Mouse (Mus musculus) cerebellum, adult 18-20 months (tissue): ENCODE measurements at regions not wholly inside any gene's neighbourhood (a gene's known extent, or its start where the extent isn't known, plus 50 kb on each side); places are given as distances from the start of the nearest gene placed in this dataset.

Experiments used
- DNase-seq, 2 experiments: peaks; one replicate each; pipeline ENCODE4 v3.0.0; 2021

GRCm38 (mm10) chr9:30848249-30848648 is 74.0 kb downstream of the Adamts15 start:
- DNase-seq, result no peak

GRCm38 (mm10) chr9:30845609-30846290 is 76.5 kb downstream of the Adamts15 start:
- DNase-seq, result no peak

- DNase-seq, result no peak
These were observed 78.1 kb downstream of the Adamts15 start for GRCm38 (mm10) chr9:30844079-30844563.

DNA sequence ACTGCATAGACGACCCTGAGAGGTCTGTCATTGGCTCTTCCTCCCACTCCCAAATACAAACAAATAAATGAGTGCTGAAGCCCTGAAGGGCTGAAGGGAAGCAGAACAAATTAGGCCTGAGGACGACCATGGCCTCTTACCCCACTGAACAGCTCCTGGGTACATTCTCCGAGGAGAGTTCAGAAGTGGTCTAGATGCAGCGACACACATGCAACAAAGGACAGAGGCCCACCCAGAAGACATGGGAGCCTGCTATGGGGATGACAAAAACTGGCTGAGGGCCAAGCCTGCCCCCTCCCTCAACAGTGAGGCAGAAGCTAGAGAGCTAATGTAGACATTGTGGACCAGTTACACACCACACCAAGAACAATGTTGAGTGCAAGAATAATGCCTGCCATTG is 87.3 kb downstream of the Adamts15 start:
- DNase-seq, result no peak

DNA sequence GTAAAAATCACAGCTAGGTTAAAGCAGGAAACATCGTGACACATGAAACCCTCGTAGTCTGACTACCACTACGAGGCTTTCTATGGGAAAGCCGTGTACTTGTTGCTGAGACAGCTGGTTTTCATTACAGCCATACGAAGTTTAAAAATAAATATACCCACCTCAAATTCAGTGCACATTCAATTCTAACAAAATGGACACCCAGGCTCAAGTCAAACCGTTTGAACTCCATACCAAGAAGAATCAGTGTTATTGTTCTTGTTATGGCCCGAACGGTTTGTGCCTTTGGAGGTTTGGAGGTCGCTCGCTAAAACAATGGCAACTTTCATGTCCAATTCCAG is 87.7 kb downstream of the Adamts15 start:
- no peak for DNase-seq

GRCm38 (mm10) chr9:30833836-30834564 is 88.3 kb downstream of the Adamts15 start:
- DNase-seq, result no peak

GRCm38 (mm10) chr9:30829158-30829870 is 92.9 kb downstream of the Adamts15 start:
- no peak for DNase-seq

DNA sequence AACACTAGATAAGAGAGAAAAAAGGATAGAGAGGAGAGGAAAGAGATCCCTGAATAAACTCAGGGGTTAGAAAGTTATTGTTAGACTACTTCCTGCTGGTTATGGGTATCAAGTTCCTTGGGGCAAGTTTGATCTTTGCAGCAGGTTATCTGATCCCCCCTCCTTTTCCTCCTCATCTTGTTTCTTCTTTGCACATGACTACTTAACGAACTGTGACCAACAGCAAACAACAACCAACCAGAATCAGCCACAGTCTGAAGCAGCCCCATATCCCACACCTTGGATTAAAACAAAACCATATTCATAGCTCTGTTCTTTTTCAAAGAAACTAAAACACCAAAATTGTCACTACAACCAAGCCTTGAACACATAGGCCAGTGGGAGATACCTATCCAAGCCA is 94.5 kb downstream of the Adamts15 start:
- no peak for DNase-seq

- no peak for DNase-seq
These were observed 98.1 kb downstream of the Adamts15 start for GRCm38 (mm10) chr9:30824056-30824625.

DNA sequence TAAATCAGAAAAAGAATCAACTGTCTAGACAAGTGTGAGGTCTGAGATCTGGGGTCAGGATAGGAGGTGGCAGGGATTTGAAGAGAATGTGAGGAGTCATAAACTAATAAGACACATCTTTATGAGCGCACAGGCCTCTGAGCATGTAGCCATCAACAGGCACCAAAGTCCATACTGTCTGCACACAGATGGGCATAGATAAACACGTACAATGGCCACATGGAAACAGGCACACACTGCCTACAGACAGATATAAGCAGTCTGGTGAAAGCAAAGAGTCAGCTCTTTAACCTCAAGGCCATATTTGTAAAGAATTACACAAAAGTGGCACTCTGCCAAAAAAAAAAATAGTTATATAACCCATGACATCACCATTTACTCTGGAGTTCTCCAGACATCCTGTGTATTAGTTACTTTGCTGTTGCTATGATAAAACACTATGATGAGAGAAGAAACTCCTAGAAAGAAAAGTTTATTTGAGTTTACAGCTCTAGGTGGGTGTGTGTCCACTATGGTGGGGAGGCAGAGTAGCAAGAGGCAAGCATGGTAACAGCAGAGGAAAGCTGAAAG is 101.4 kb downstream of the Adamts15 start:
- DNase-seq, result no peak

DNA sequence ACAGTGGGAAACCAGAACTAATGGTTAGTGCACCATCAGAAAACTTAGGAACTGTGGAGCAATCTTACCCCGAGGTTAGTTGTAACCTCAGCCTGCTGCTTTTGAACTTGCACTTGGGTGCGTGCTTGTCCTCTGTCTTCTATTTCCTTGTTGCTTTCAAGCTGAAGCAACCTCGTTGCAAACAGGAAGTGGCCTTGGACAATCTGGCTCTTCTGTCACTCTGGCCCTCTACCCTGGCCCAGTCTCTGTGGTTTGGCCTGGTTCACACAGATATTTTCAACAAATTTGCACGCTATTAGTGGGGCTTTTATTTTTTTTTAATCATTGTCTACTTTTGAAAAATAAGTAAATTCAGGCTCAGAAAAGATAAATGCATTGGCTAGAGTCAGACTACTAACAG is 109.0 kb downstream of the Adamts15 start:
- DNase-seq, result no peak

- no peak for DNase-seq
These were observed 111.4 kb downstream of the Adamts15 start for GRCm38 (mm10) chr9:30810843-30811242.

GRCm38 (mm10) chr9:30810290-30810689 is 112.0 kb downstream of the Adamts15 start:
- no peak for DNase-seq

DNA sequence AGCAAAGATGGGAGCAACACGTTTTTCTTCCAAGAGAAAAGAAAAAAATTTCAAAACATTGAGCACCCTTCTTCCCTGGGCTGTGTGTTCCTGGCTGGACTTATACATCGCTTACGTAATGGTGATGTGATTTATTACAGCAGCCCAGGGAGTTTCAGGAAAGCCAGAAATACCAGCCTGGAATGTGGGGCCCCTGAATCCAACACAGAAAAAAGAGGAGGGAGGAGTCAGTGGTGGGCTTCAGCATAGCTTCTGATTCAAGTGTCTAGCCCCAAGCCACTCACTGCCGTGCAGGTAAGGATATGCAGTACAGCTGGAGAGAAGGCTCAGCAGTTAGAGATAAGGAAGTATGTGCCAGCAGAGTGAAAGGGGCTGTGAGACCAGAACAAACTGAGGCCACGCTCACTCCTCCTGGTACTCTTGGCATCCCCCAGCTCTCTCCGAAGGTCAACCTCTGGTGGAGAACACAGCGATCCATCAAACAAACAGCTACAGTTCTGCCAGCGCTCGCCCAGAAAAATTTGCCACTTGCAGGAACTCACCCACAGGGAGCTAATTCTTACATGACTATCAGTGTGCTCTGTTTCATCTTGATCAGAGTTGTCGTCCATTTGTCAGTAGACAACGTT is 113.3 kb downstream of the Adamts15 start:
- no peak for DNase-seq

- no peak for DNase-seq
These were observed 118.3 kb downstream of the Adamts15 start for GRCm38 (mm10) chr9:30803755-30804532.

DNA sequence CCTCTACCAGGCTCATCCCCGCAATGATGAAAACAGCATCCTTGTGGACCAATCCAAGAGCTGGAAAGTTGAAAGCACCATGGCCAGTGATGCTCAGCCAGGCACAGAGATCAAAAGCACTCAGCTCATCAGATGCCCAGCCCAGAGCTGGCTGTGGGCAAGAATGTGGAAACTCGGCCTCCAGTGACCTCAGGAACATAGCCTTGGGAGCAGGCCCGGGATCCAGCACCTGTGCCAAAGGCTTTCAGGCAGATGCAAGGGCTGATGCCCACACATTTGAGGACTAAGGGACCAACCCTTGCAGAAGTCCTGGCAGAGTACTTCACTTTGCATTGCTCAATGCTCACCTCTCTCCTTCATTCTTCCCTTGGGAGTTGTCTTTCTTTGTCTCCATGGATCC is 119.4 kb downstream of the Adamts15 start:
- DNase-seq, result no peak

GRCm38 (mm10) chr9:30794701-30795407 is 127.4 kb downstream of the Adamts15 start:
- no peak for DNase-seq

GRCm38 (mm10) chr9:30781221-30781620 is 141.0 kb downstream of the Adamts15 start:
- DNase-seq, result no peak

GRCm38 (mm10) chr9:30777816-30778215 is 144.4 kb downstream of the Adamts15 start:
- DNase-seq, result no peak

DNA sequence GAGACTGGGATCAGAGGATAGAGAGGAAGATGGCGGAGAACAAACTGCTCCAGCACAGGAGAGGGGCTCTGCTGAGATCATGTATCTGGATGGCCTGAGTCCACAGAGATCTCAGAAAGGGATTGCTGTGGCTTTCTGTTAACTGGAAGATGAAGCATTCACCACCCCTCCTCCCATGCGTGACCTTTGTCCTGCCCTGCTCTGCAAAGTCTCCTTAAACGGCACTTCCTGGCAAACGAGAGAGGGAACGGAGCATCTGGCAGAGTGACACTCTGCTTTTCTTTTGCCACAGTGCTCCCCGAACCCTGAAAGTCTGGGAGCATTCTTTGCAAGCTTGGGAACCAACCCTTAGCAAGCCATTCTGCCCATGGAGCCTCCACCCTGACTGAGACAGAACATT is 147.1 kb downstream of the Adamts15 start:
- DNase-seq, result no peak

- DNase-seq, result no peak
These were observed 149.8 kb downstream of the Adamts15 start for GRCm38 (mm10) chr9:30772456-30772855.
